Comparison of ENCODE assay signal across 14 mouse cellular contexts in genomic region chr19:24332956-24333355, GRCm38 (mm10). TPM values are rescaled to one million over a fixed set of nuclear protein-coding genes. Genes with fewer than 3 reads are reported as not detected.
DNase-seq lines count a peak whose midpoint lies in the region; ATAC-seq and TF ChIP-seq lines count a peak whose summit lies in the region.
"Had no signal": no experiment of that assay in that cellular context is flagged by ENCODE, and none has a peak within 500 bp of the region (broad histone marks: within the 10 kb centered on the region; RNA-seq: fewer than 3 reads in every experiment).

No protein-coding gene starts in this region.

- no peak for TF ChIP-seq POLR2A in heart, adult 2 months (IDR thresholded peaks at IDR 0.05; ENCODE audit: insufficient read depth, low read depth, low read length)

- peak; percentile 40 to 60 for DNase-seq in heart, adult 2 months
- DNase-seq in lung, postnatal 0 days (ENCODE audit: low spot score), result peak; percentile 27
- DNase-seq in lung, adult 18-20 months, result no peak
- DNase-seq in heart, postnatal 0 days (ENCODE audit: low spot score), result peak; percentile 69
- peak; percentile 35 for DNase-seq in testis, postnatal 10 days (ENCODE audit: low spot score)
- no peak for DNase-seq in adrenal gland, adult 18-20 months (ENCODE audit: low spot score in 2 of 2)
- DNase-seq in left cerebral cortex, postnatal 36 days (ENCODE audit: low spot score in 2 of 2), result no peak
- DNase-seq: B cell, adult 2 months; left cerebral cortex, postnatal 4 days; thymus, adult 18-20 months had no signal

- H3K4me3 ChIP-seq in heart, adult 2 months, result no peak overlapping the region
- no peak overlapping the region for H3K4me3 ChIP-seq in heart, embryonic 11.5 days (ENCODE audit: low read depth, low read length)
- no peak overlapping the region for H3K4me3 ChIP-seq in lung, postnatal 0 days (ENCODE audit: low read depth, low read length)
- H3K4me3 ChIP-seq in heart, postnatal 0 days (ENCODE audit: low read depth, low read length), result no peak overlapping the region
- H3K4me3 ChIP-seq: embryonic facial prominence, embryonic 13.5 days; midbrain, embryonic 15.5 days had no signal

- H3K4me2 ChIP-seq in heart, embryonic 11.5 days, result no peak overlapping the region
- H3K4me2 ChIP-seq in lung, postnatal 0 days (replicated peaks; ENCODE audit: low read depth, low read length), result no peak overlapping the region
- no peak overlapping the region for H3K4me2 ChIP-seq in heart, postnatal 0 days (ENCODE audit: low read depth, low read length)
- H3K4me2 ChIP-seq: embryonic facial prominence, embryonic 13.5 days; liver, embryonic 11.5 days; midbrain, embryonic 15.5 days had no signal

- H3K79me2 ChIP-seq in heart, adult 2 months (replicated peaks; ENCODE audit: control insufficient read depth, insufficient read depth, low read length), result no peaks in the 10 kb centered on the region

- intact Hi-C loops in heart, adult 2 months (cut with DNase I), result no loop called here
- intact Hi-C loops in left cerebral cortex, postnatal 36 days (cut with DNase I), result no loop called here

- peak overlapping the region; percentile 48; the same call in 1 of the 2 replicates for H3K27ac ChIP-seq in heart, adult 2 months
- no peak overlapping the region for H3K27ac ChIP-seq in heart, embryonic 11.5 days (ENCODE audit: low read depth, low read length)
- no peak overlapping the region for H3K27ac ChIP-seq in lung, postnatal 0 days (ENCODE audit: low read length)
- H3K27ac ChIP-seq in heart, postnatal 0 days (ENCODE audit: low read depth), result peak overlapping the region; percentile 68
- H3K27ac ChIP-seq: embryonic facial prominence, embryonic 13.5 days; midbrain, embryonic 15.5 days had no signal

- ATAC-seq in heart, embryonic 11.5 days (replicated peaks; ENCODE audit: insufficient number of reproducible peaks, low FRiP score, low TSS enrichment), result no peak
- no peak; the same call in 1 of the 2 replicates for ATAC-seq in lung, postnatal 0 days
- ATAC-seq in heart, postnatal 0 days (ENCODE audit: insufficient read depth, low read depth), result peak; percentile 80
- ATAC-seq: midbrain, embryonic 15.5 days had no signal

- peaks cover 2% of the 10 kb centered on the region; the same call in 1 of the 2 replicates for H3K36me3 ChIP-seq in heart, adult 2 months (ENCODE audit: control insufficient read depth, insufficient read depth, low read length)
- H3K36me3 ChIP-seq in heart, embryonic 11.5 days (ENCODE audit: control insufficient read depth, insufficient read depth, low read length), result no peaks in the 10 kb centered on the region
- H3K36me3 ChIP-seq in lung, postnatal 0 days (ENCODE audit: insufficient read depth, low read length), result no peaks in the 10 kb centered on the region
- H3K36me3 ChIP-seq in heart, postnatal 0 days (replicated peaks; ENCODE audit: control insufficient read depth, insufficient read depth, low read length), result no peaks in the 10 kb centered on the region
- H3K36me3 ChIP-seq: embryonic facial prominence, embryonic 13.5 days; midbrain, embryonic 15.5 days had no signal

- H3K4me1 ChIP-seq in heart, adult 2 months (ENCODE audit: control insufficient read depth, insufficient read depth, low read length), result peaks cover 5% of the 10 kb centered on the region
- H3K4me1 ChIP-seq in heart, embryonic 11.5 days (ENCODE audit: control insufficient read depth, insufficient read depth, low read length), result no peaks in the 10 kb centered on the region; the same call in 1 of the 2 replicates
- no peaks in the 10 kb centered on the region for H3K4me1 ChIP-seq in lung, postnatal 0 days (ENCODE audit: insufficient read depth, low read depth, low read length)
- no peaks in the 10 kb centered on the region for H3K4me1 ChIP-seq in heart, postnatal 0 days (ENCODE audit: control insufficient read depth, insufficient read depth)
- H3K4me1 ChIP-seq: embryonic facial prominence, embryonic 13.5 days; midbrain, embryonic 15.5 days had no signal

- no peaks in the 10 kb centered on the region for H3K9me3 ChIP-seq in heart, embryonic 11.5 days (replicated peaks; ENCODE audit: control insufficient read depth, low read length)
- no peaks in the 10 kb centered on the region for H3K9me3 ChIP-seq in lung, postnatal 0 days (ENCODE audit: low read length)
- H3K9me3 ChIP-seq in heart, postnatal 0 days (replicated peaks; ENCODE audit: control insufficient read depth, low read length), result no peaks in the 10 kb centered on the region
- H3K9me3 ChIP-seq: embryonic facial prominence, embryonic 13.5 days; midbrain, embryonic 15.5 days had no signal

- WGBS in heart, adult 2 months, result 47% methylated on average over 5 of the region's 5 CpGs
- 49% methylated on average over 5 of the region's 5 CpGs for WGBS in heart, embryonic 11.5 days (ENCODE audit: insufficient replicate concordance)
- WGBS in lung, postnatal 0 days, result 50% methylated on average over 5 of the region's 5 CpGs
- 21% methylated on average over 5 of the region's 5 CpGs for WGBS in heart, postnatal 0 days

- no peak overlapping the region for H3K9ac ChIP-seq in heart, adult 2 months (ENCODE audit: low read depth, low read length)
- H3K9ac ChIP-seq in heart, embryonic 11.5 days (ENCODE audit: low read depth, low read length), result no peak overlapping the region
- no peak overlapping the region for H3K9ac ChIP-seq in lung, postnatal 0 days (replicated peaks; ENCODE audit: low read depth)
- no peak overlapping the region for H3K9ac ChIP-seq in heart, postnatal 0 days (replicated peaks; ENCODE audit: low read depth, low read length)
- H3K9ac ChIP-seq: embryonic facial prominence, embryonic 13.5 days; midbrain, embryonic 15.5 days had no signal

- no peak for TF ChIP-seq CTCF in heart, adult 2 months (IDR thresholded peaks at IDR 0.05)
- no peak for TF ChIP-seq CTCF in lung, postnatal 0 days (IDR thresholded peaks at IDR 0.05)
- TF ChIP-seq CTCF in heart, postnatal 0 days (IDR thresholded peaks at IDR 0.05; ENCODE audit: low read depth), result no peak

- 0 out of 2 replicates have a peak, but pooled peaks have one; percentile 30 for TF ChIP-seq EP300 in heart, adult 2 months (IDR thresholded peaks at IDR 0.05; ENCODE audit: insufficient read depth, low read depth, low read length)
- no peak for TF ChIP-seq EP300 in lung, postnatal 0 days (IDR thresholded peaks at IDR 0.05)
- TF ChIP-seq EP300 in heart, postnatal 0 days (IDR thresholded peaks at IDR 0.05; ENCODE audit: low read depth), result no peak

- H3K27me3 ChIP-seq in heart, adult 2 months (ENCODE audit: control insufficient read depth, insufficient read depth, low read length), result no peaks in the 10 kb centered on the region
- H3K27me3 ChIP-seq in heart, embryonic 11.5 days (ENCODE audit: control insufficient read depth, insufficient read depth, low read length), result no peaks in the 10 kb centered on the region
- no peaks in the 10 kb centered on the region for H3K27me3 ChIP-seq in lung, postnatal 0 days (replicated peaks; ENCODE audit: insufficient read depth, low read length)
- H3K27me3 ChIP-seq in heart, postnatal 0 days (ENCODE audit: control insufficient read depth, insufficient read depth, low read length), result no peaks in the 10 kb centered on the region
- H3K27me3 ChIP-seq: embryonic facial prominence, embryonic 13.5 days; midbrain, embryonic 15.5 days had no signal

RNA-seq across cellular contexts. Expression of gene Fxn, which starts 52.6 kb away (rescaled TPM):
- 10 to 100 TPM; 26.6 to 33.0 TPM for total RNA-seq in heart, adult 2 months (2021)
- 28.3 and 35.6 TPM in 2 replicates for polyA plus RNA-seq in heart, adult 2 months (2012; rRNA removed)
- 60.3 and 67.0 TPM in 2 replicates for polyA plus RNA-seq in heart, embryonic 11.5 days (2014; fragmentation: Nextera tagmentation; extraction: Ambion mirVana)
- polyA plus RNA-seq in lung, postnatal 0 days (2015; fragmentation: Nextera tagmentation; extraction: Ambion mirVana), result 19.7 and 22.1 TPM in 2 replicates
- 36.6 and 57.2 TPM in 2 replicates for total RNA-seq in heart, postnatal 0 days (2014; rRNA removed; ENCODE audit: low replicate concordance)
- 77.0 and 79.7 TPM in 2 replicates for polyA plus RNA-seq in heart, postnatal 0 days (2015; fragmentation: Nextera tagmentation; extraction: Ambion mirVana)
- total RNA-seq in adrenal gland, adult 18-20 months (2021), result 10 to 100 TPM; 13.4 to 14.8 TPM
- 1 to 10 TPM; 6.7 to 7.3 TPM for total RNA-seq in left cerebral cortex, postnatal 36 days (2021)

Comparison
In these comparisons a context has a peak if more than half of its experiments do, and no peak if none do; other contexts are left out.
1. DNase-seq: peak in heart, adult 2 months (2 of 2), lung, postnatal 0 days (single experiment), heart, postnatal 0 days (single experiment) and testis, postnatal 10 days (single experiment); none in lung, adult 18-20 months (0 of 2), adrenal gland, adult 18-20 months (0 of 2) and left cerebral cortex, postnatal 36 days (0 of 2).
2. H3K27ac ChIP-seq: peak in heart, adult 2 months (single experiment) and heart, postnatal 0 days (single experiment); none in heart, embryonic 11.5 days (single experiment) and lung, postnatal 0 days (single experiment).